Mouse (Mus musculus) heart, embryonic 11.5 days (tissue): ENCODE data around the gene Tmem51. TPM values are rescaled to one million over a fixed set of nuclear protein-coding genes. Genes with fewer than 3 reads are reported as not detected.

Experiments used
- ATAC-seq: fragments of 200-750 bp; cut with Nextera tagmentation; replicated peaks from 2 replicates; pipeline ENCODE4 v1.8.0; 2017; ENCODE audit warnings: moderate library complexity; ENCODE audit not compliant: insufficient number of reproducible peaks, low FRiP score, low TSS enrichment
- H3K27ac ChIP-seq: fragments of 300-500 bp; sonication (generic); 2 replicates; pipeline ENCODE4 v1.5.1; 2014; ENCODE audit warnings: mild to moderate bottlenecking, low read depth, low read length
- H3K27me3 ChIP-seq: fragments of 300-500 bp; sonication (generic); 2 replicates; pipeline ENCODE4 v1.6.1; 2014; ENCODE audit warnings: mild to moderate bottlenecking, low read length, mixed read lengths; ENCODE audit not compliant: control insufficient read depth, insufficient read depth
- H3K36me3 ChIP-seq: fragments of 300-500 bp; sonication (generic); 2 replicates; pipeline ENCODE4 v1.6.1; 2014; ENCODE audit warnings: mild to moderate bottlenecking, low read length, moderate library complexity, mixed read lengths; ENCODE audit not compliant: control insufficient read depth, insufficient read depth
- H3K4me1 ChIP-seq: fragments of 300-500 bp; sonication (generic); 2 replicates; pipeline ENCODE4 v1.6.1; 2014; ENCODE audit warnings: low read length; ENCODE audit not compliant: control insufficient read depth, insufficient read depth
- H3K4me2 ChIP-seq: fragments of 300-500 bp; sonication (generic); 2 replicates; pipeline ENCODE4 v1.6.1; 2014; ENCODE audit warnings: mild to moderate bottlenecking, moderate library complexity
- H3K4me3 ChIP-seq: fragments of 300-500 bp; sonication (generic); 2 replicates; pipeline ENCODE4 v1.5.1; 2014; ENCODE audit warnings: low read depth, low read length
- H3K9ac ChIP-seq: fragments of 300-500 bp; sonication (generic); 2 replicates; pipeline ENCODE4 v1.6.1; 2014; ENCODE audit warnings: mild to moderate bottlenecking, low read depth, low read length, moderate library complexity
- H3K9me3 ChIP-seq: fragments of 300-500 bp; sonication (generic); replicated peaks from 2 replicates; pipeline ENCODE4 v1.6.1; 2016; ENCODE audit warnings: low read length; ENCODE audit not compliant: control insufficient read depth
- whole genome bisulfite sequencing: fragments of 180-500 bp; shearing (Covaris S2); extraction: QIAGEN DNeasy Blood & Tissue Kit; methylation state at CpG from one replicate; pipeline ENCODE4 v1.1.7; 2014; ENCODE audit not compliant: insufficient replicate concordance; 5-methylcytosine and 5-hydroxymethylcytosine counted together
- polyA plus RNA-seq: library from polyadenylated mRNA; unstranded; fragments of >200 nt; fragmentation: Nextera tagmentation; extraction: Ambion mirVana; gene quantifications from 2 replicates; pipeline ENCODE4 v1.2.1, GENCODE M21; 2014

The Tmem51 gene
- polyA plus RNA-seq, 1 experiment from 2014 or later, result 21.9 TPM

DNA sequence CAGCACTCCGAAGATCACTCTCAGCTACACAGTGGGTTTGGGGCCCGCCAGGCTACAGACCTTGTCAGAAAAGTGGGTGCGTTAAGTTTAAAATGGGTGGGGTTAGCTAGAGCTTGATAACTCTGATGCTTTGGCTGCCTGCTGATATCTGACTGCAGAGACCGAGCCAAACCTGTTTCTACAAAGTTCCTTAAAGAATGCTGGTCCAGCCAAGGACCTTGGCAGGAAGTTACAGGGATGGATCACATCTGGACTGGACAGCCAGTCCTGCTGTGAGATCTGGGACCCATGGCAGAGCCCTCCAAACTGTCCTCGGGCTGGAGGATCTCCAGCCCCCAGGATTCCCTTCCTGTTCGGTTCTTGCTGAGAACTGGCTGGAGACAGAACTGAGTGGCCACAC lies 18.3 kb downstream of the Tmem51 start:
- no peak overlapping the region for H3K4me2 ChIP-seq

DNA sequence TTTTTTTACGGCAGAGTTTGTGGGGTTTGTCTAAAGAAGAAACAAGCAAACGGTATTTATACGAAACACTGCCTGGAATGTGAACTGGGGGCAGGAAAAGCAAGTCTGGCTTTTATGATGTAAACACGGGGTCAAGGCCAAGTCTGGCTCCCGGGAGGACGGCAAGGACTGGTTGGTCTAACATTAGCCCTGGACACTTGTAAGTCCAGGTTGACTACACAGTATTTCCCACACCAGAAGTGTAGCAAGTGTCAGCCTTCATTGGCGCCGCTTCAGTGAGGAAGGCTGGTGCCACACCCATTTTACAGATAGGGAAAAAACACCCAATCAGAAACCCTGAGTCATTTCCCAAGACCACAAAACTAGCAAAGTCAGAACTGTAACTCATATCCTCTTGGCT lies 18.8 kb downstream of the Tmem51 start:
- 69% methylated on average over 8 of the region's 8 CpGs for WGBS
- peaks cover 30% of the 10 kb centered on the region for H3K4me1 ChIP-seq
- no peaks in the 10 kb centered on the region for H3K27me3 ChIP-seq
- no peak overlapping the region for H3K9ac ChIP-seq
- H3K4me3 ChIP-seq, result no peak overlapping the region
- H3K36me3 ChIP-seq, result no peaks in the 10 kb centered on the region
- H3K4me2 ChIP-seq, result no peak overlapping the region
- no peak for ATAC-seq
- no peak overlapping the region for H3K27ac ChIP-seq
- no peaks in the 10 kb centered on the region for H3K9me3 ChIP-seq

More for the DNA sequence above, 18.3 kb downstream of the Tmem51 start:
- 34% methylated on average over 6 of the region's 6 CpGs for WGBS
- peaks cover 27% of the 10 kb centered on the region for H3K4me1 ChIP-seq
- H3K36me3 ChIP-seq, result no peaks in the 10 kb centered on the region
- H3K9me3 ChIP-seq, result no peaks in the 10 kb centered on the region
- H3K9ac ChIP-seq, result no peak overlapping the region
- ATAC-seq, result no peak
- H3K27ac ChIP-seq, result no peak overlapping the region; the same call in 1 of the 2 replicates
- H3K27me3 ChIP-seq, result no peaks in the 10 kb centered on the region
- no peak overlapping the region for H3K4me3 ChIP-seq

DNA sequence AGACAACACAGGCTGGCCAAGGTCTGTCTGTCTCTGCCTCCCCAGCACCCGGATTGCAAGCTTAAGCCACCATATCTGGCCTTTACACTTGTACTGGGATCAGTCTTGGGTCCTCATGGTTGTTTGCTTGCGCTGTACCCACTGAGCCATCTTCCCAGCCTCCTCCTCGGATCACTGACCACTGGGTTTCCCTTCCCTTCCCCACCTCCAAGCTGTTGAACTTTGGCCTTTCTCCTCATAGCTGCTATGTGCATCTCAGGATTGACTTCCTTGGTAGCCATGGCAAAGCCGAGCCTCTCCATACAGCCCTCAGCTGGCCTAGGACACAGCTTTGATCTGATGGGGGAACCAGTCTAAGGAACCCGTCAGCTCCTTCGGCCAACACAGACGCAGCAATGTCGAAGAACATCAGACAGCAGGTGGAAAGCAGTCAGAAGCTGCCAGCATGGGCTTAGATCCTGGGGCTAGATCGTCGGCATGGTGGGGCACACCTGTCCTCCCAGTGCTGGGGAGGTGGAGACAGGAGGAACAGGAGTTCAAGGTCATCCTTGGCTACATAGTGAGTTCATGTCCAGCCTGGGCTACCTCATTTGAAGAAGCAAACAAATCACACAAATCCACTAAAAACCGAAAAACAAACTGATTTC lies 19.4 kb downstream of the Tmem51 start:
- Histone ChIP-seq H3K36me3 (no peaks in the 10 kb centered on the region), H3K27me3 (no peaks in the 10 kb centered on the region), H3K4me3 (no peak overlapping the region), H3K4me2 (no peak overlapping the region), H3K27ac (no peak overlapping the region), H3K4me1 (peaks cover 30% of the 10 kb centered on the region), H3K9ac (no peak overlapping the region), H3K9me3 (no peaks in the 10 kb centered on the region)
- 88% methylated on average over 11 of the region's 11 CpGs for WGBS
- ATAC-seq, result no peak

DNA sequence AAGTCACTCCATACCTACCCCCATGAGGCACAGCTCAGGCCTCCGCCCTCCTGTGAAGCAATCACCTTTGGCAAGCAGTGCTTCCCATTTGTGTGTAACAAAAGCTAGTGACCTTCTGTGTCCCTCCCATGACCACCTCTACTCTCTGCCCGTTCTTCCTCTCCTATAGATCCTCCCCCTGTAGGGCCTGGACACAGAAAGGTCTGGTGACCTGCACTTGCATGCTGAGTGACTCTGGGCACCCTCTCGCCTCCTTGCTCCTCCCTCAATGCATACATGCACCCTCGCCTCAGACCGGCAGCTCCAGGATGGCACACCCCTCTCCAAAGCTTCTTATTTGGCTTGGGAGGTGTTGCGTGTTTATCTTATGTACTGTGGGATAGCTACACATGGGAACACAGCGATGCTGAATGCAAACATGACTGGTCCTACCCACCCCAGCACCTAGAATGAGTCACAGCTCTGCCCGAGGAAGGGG lies 21.0 kb downstream of the Tmem51 start:
- H3K27me3 ChIP-seq, result no peaks in the 10 kb centered on the region
- no peaks in the 10 kb centered on the region for H3K36me3 ChIP-seq
- H3K4me2 ChIP-seq, result no peak overlapping the region
- H3K27ac ChIP-seq, result no peak overlapping the region
- no peak for ATAC-seq
- peaks cover 31% of the 10 kb centered on the region for H3K4me1 ChIP-seq
- H3K4me3 ChIP-seq, result no peak overlapping the region
- WGBS, result 83% methylated on average over 8 of the region's 8 CpGs
- no peak overlapping the region for H3K9ac ChIP-seq
- H3K9me3 ChIP-seq, result no peaks in the 10 kb centered on the region

DNA sequence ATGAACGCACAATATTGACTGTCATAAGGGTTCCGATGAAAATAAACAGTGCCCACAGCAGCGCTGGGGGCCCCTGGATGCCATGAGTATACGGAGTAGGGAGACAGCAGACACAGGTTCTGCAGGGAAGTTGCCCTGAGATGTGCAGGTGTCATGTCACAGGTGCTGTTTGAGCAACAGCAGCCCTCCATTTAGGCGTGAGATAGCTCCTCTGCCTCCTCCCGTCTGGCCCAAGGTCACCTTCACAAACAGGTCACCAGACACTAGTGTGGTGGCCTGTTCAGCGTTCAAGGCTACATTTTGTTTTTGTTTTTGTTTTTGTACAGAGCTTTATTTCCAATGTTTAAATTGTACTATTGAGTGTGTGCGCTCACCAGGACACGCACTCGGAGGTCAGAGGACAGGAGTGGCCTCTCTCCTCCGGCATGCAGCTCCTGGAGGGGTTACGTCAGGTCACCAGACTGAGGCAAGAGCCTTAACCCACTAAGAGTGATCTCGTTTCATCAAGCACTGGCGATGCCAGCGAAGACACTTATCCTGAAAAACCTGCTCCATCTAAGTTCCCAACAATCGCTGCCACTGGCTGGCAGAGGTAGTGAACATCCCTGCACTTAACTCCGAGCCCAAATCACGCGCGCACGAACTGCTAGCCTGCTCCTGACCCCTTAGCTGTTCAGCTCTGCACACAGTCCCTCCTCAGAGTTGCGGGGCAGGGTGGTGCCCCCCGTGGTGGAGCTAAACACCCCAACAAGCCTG lies 22.4 kb downstream of the Tmem51 start:
- H3K4me3 ChIP-seq, result no peak overlapping the region
- H3K9ac ChIP-seq, result no peak overlapping the region
- peaks cover 41% of the 10 kb centered on the region for H3K4me1 ChIP-seq
- peak overlapping the region; percentile 46 for H3K27ac ChIP-seq
- WGBS, result 66% methylated on average over 23 of the region's 23 CpGs
- no peaks in the 10 kb centered on the region for H3K27me3 ChIP-seq
- H3K36me3 ChIP-seq, result no peaks in the 10 kb centered on the region
- ATAC-seq, result no peak
- H3K9me3 ChIP-seq, result no peaks in the 10 kb centered on the region
- H3K4me2 ChIP-seq, result no peak overlapping the region

DNA sequence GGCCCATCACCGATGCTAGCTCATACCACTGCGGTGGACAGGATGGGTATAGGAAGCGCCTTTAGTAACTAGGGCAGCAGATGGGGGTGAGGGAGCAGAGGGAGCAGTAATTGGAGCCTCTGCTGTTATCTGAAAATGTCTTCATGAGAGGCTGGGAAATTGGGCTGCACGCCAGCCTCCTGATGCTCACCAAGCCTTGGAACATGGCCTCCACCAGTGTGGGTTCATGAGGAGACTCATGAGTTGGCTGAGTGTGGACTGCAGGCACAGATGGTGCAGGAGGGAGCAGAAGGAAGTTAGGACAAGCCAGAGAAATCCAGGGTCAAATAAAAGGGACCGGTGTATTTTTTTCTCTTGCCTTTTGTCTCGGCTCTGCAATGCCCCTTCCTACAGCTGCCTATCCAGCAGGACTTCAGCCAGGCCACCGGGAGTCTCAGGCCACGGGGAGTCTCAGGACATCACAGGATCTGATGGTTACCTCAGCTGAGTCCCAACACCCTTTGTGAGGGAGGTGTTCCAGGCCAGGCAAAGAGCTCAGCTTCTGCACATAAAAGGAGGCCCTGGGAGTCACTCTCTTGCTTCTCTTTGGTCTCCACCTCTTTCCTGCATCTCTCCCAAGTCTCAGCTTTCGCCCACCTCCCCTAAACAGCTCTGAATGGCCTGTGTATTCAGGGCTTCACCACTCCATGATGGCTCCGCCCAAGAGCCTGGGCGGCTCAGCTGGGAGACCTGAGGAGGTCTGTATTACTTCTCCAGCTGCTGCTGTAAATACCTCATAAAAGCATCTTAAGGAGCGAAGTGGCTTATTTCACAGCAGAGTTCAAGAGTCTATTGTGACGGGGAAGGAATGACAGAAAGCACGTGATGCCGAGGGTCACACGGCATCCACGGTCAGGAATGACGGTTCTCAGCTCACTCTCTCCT lies 23.4 kb downstream of the Tmem51 start:
- H3K9me3 ChIP-seq, result no peaks in the 10 kb centered on the region
- H3K9ac ChIP-seq, result no peak overlapping the region
- WGBS, result 66% methylated on average over 18 of the region's 18 CpGs
- no peak overlapping the region for H3K4me2 ChIP-seq
- H3K4me3 ChIP-seq, result no peak overlapping the region
- no peak for ATAC-seq
- H3K27me3 ChIP-seq, result no peaks in the 10 kb centered on the region
- no peaks in the 10 kb centered on the region for H3K36me3 ChIP-seq
- peaks cover 32% of the 10 kb centered on the region for H3K4me1 ChIP-seq
- H3K27ac ChIP-seq, result peak overlapping the region; percentile 46

DNA sequence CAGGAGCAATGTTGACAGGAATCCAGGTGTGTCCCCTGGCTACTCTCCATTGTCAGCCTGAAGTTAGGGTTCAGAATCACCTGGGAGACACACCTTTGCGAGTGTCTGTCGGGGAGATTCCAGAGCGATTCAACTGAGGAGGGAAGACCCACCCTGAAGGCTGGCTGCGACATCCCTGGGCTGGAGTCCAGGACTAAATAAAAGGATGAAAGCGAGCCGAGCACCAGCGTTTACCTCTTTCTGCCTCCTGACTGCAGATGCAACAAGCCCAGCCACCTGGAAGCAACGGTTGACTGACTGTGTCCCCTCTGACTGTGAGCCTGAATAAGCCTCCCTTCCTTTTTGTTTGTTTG lies 24.3 kb downstream of the Tmem51 start:
- H3K27me3 ChIP-seq, result no peaks in the 10 kb centered on the region
- H3K9ac ChIP-seq, result no peak overlapping the region
- H3K4me2 ChIP-seq, result no peak overlapping the region
- H3K36me3 ChIP-seq, result no peaks in the 10 kb centered on the region
- WGBS, result 92% methylated on average over 8 of the region's 8 CpGs
- H3K4me3 ChIP-seq, result no peak overlapping the region
- H3K9me3 ChIP-seq, result no peaks in the 10 kb centered on the region
- H3K27ac ChIP-seq, result no peak overlapping the region
- no peak for ATAC-seq
- H3K4me1 ChIP-seq, result peaks cover 31% of the 10 kb centered on the region

DNA sequence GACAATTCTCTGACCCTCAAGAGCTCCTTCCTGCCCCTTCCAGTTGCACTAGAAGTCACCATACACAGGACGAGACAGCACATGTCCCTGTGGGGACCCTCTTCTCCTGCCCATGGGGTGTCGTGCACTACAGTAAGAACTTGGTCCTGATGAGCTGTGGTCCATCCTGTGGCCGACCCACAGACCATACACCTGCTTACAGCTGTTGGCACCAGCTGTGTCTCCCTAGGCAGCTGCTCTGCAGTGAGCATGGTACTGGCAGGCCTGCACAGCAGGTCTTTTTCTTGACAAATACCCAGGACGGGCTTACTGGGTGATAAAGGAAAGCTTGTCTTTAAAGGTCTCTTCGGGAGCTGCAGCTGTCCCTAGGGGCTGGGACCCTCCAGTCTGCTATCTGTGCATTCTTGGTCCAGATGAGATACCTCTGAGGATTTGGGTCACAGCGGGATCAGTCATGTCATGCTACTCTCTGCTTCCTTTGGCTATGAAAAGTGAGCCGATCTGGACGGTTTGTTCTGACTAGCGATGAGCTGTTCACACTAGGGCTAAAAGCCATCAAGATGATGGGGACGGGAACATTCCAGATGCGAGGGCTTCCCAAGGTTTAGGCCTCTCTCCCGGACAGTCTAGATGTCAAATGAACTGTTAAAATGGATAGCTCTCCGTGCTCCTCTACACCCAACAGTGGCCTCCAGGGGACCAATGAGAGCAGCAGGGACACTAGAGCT lies 24.8 kb downstream of the Tmem51 start:
- Histone ChIP-seq H3K9me3 (no peaks in the 10 kb centered on the region), H3K27ac (0 out of 2 replicates have a peak overlapping the region, but pooled peaks have one; percentile 1), H3K36me3 (no peaks in the 10 kb centered on the region), H3K4me1 (peaks cover 36% of the 10 kb centered on the region), H3K27me3 (no peaks in the 10 kb centered on the region), H3K4me3 (no peak overlapping the region), H3K9ac (no peak overlapping the region), H3K4me2 (no peak overlapping the region)
- 69% methylated on average over 13 of the region's 13 CpGs for WGBS
- ATAC-seq, result no peak
